Mouse (Mus musculus) thymus, adult 2 months (tissue): ENCODE data around the gene Srf.

Source experiments
- CTCF ChIP-seq: fragments of 200-500 bp; IDR thresholded peaks from 2 replicates; pipeline ENCODE4 v1.5.1; 2012; ENCODE audit warnings: mild to moderate bottlenecking, control low read depth, low read length, moderate library complexity, borderline replicate concordance; ENCODE audit not compliant: control insufficient read depth, poor library complexity, insufficient read depth; ENCODE audit errors: extremely low read depth
- POLR2A ChIP-seq: fragments of 200-500 bp; IDR thresholded peaks from 2 replicates; pipeline ENCODE4 v1.6.1; 2012; ENCODE audit warnings: mild to moderate bottlenecking, low read length, control low read depth, moderate library complexity; ENCODE audit not compliant: control insufficient read depth, poor library complexity, insufficient read depth; ENCODE audit errors: extremely low read depth

- TF ChIP-seq POLR2A (no peak), CTCF (no peak)
Measured at GRCm38 (mm10) chr17:46603229-46603628, 47.3 kb upstream of the Srf start.
